Mouse (Mus musculus): Measurements from ENCODE around the gene Gm7247.

- TF ChIP-seq FLI1 (IDR thresholded peaks at IDR 0.05; ENCODE audit: low read length) (no peak), GATA1 (IDR thresholded peaks at IDR 0.05; ENCODE audit: borderline replicate concordance, low read length) (no peak)
Measured at GRCm38 (mm10) chr14:51434546-51434945, 73.0 kb downstream of the Gm7247 start.
